Mouse (Mus musculus): Measurements from ENCODE around the gene Gm49510.

DNA sequence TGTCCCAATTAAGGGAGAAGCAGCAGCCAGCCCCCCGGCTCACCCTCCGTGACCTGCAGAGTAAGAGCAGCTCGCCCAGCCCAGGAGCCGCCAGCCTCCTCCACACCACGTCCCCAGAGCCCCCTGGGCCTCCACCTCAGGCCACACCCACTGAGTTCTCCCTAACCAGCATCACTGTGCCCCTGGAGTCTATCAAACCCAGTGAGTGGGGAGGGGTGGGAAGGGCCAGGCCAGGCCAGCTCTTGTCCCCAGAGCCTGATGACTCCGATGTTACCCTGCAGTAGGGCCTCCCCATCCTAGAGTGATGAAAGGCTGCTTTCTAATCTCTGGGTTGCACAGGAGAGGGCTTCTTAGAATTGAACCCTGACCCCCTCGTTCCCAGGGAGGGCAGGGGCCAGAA, 7.0 kb upstream of the Gm49510 start:
- no peak for TF ChIP-seq CTCF (IDR thresholded peaks at IDR 0.05; ENCODE audit: insufficient read depth, low read depth, low read length)
- TF ChIP-seq POLR2A (IDR thresholded peaks at IDR 0.05; ENCODE audit: insufficient read depth, low read depth, low read length) = no peak
